Mouse (Mus musculus): ENCODE data around the gene Gpr19. TPM values are rescaled to one million over a fixed set of nuclear protein-coding genes. Genes with fewer than 3 reads are reported as not detected.

Gene Gpr19
- polyA plus RNA-seq, 1 experiment from 2014 or later, result 12.1 TPM

DNA sequence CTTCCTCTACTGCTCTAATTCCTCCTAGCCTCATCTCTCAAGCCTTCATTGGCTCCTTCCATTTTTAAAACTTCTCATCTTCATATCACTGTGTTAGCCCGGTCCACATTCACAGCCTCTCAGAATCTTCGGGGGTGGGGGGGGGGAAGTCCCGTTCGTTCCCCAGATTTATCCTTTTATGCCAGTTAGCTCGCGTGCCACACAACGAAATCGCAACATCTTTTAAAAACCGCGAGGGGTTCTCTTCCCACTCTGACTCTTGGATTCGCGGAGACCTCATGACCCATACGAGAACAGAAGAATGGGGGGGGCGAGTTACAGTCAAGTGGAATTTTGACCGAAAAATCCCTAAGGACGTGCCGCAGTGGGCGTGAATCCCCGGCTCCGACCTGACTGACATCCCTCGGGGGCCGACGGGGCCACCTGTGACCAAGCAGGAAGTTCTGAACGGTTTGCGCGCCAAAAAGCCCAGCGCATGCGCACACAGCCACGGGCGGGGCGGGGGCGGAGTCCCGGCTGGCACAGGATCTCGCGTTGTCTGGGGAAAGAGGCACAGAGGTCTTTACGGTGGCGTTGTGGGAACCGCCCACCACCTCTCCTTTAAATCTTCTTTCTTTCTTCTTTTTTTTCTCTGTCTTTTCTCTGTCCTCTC lies 809 bp downstream of the Gpr19 start:
- Histone ChIP-seq H3K4me3 (ENCODE audit: low read length) (peak overlapping the region; percentile 55), H3K4me1 (ENCODE audit: control insufficient read depth, insufficient read depth, low read length) (peaks cover 6% of the 10 kb centered on the region; the same call in 1 of the 2 replicates), H3K36me3 (ENCODE audit: control insufficient read depth, insufficient read depth, low read length) (no peaks in the 10 kb centered on the region), H3K9ac (ENCODE audit: low read depth, low read length) (peak overlapping the region; percentile 86), H3K9me3 (ENCODE audit: control insufficient read depth, low read length) (no peaks in the 10 kb centered on the region), H3K4me2 (replicated peaks; ENCODE audit: low read depth, low read length) (peak overlapping the region; percentile 70), H3K27ac (ENCODE audit: low read depth, low read length) (peak overlapping the region; percentile 100), H3K27me3 (ENCODE audit: control insufficient read depth, insufficient read depth, low read length) (no peaks in the 10 kb centered on the region)
- ATAC-seq (ENCODE audit: low FRiP score, low TSS enrichment), result peak; percentile 95
- 1% methylated on average over 38 of the region's 38 CpGs for WGBS

DNA sequence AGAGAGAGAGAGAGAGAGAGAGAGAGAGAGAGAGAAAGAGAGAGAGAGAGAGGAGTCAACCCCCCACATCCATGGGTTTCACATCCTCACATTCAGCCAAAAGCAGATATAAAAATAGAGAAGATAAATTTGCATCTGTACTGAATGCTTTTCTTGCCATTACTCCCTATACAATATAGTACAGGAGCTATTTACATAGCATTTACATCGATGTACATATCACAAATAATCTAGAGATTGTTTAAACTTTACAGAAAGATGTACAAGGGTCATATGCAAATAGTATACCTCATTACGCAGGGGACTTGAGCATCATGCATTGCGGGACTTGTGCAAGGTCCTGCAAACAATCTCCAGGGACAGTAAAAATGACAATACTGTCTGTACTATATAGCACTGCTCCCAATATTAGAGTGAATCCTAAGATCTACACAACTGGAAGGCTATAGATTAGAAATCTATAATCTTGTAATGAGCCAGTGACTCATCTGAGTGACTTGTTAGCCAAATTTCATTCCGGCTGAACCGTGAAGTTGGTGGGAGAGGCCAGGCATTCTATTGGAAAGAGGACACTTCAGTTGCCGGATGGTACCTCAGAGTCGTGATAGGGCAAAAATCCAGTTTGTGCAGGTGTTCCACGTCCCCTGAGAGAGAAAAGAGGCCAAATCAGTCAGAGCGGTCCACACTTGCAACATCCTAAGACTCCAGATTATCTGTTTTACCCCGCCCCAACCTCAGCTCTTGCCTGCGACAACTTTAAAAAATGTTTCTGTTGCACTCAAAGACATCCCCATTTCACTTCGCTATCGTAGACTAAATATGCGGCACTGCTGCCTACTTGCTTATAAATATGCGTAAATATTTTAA lies 1.6 kb downstream of the Gpr19 start:
- WGBS, result 53% methylated on average over 15 of the region's 15 CpGs
- H3K9ac ChIP-seq (ENCODE audit: low read depth, low read length), result peak overlapping the region; percentile 86
- no peaks in the 10 kb centered on the region for H3K9me3 ChIP-seq (ENCODE audit: control insufficient read depth, low read length)
- H3K27ac ChIP-seq (ENCODE audit: low read depth, low read length), result no peak overlapping the region
- no peaks in the 10 kb centered on the region for H3K36me3 ChIP-seq (ENCODE audit: control insufficient read depth, insufficient read depth, low read length)
- peak overlapping the region; percentile 55 for H3K4me3 ChIP-seq (ENCODE audit: low read length)
- H3K4me2 ChIP-seq (replicated peaks; ENCODE audit: low read depth, low read length), result peak overlapping the region; percentile 70
- peaks cover 6% of the 10 kb centered on the region; the same call in 1 of the 2 replicates for H3K4me1 ChIP-seq (ENCODE audit: control insufficient read depth, insufficient read depth, low read length)
- no peak for ATAC-seq (ENCODE audit: low FRiP score, low TSS enrichment)
- no peaks in the 10 kb centered on the region for H3K27me3 ChIP-seq (ENCODE audit: control insufficient read depth, insufficient read depth, low read length)

DNA sequence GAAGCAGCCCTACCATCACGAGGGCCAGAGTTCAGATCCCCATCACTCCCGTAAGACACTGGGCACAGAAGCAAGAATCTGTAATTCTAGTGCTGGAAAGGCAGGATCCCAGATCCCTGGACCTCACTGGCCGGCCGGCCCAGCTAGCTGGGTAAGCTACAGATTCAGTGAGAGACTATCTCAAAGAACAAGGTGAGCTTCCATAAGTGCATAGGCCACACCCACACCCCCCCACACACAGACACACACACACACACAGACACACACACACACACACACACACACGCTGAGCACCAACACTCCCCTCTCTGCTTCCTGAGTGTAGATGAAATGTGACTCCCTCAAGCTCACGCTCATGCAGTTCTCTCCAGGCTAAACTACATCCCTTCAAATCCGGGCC lies 7.9 kb downstream of the Gpr19 start:
- Histone ChIP-seq H3K27me3 (ENCODE audit: control insufficient read depth, insufficient read depth, low read length) (no peaks in the 10 kb centered on the region), H3K4me2 (replicated peaks; ENCODE audit: low read depth, low read length) (no peak overlapping the region), H3K4me3 (ENCODE audit: low read length) (no peak overlapping the region), H3K27ac (ENCODE audit: low read depth, low read length) (no peak overlapping the region), H3K36me3 (ENCODE audit: control insufficient read depth, insufficient read depth, low read length) (no peaks in the 10 kb centered on the region), H3K4me1 (ENCODE audit: control insufficient read depth, insufficient read depth, low read length) (no peaks in the 10 kb centered on the region), H3K9ac (ENCODE audit: low read depth, low read length) (no peak overlapping the region), H3K9me3 (ENCODE audit: control insufficient read depth, low read length) (no peaks in the 10 kb centered on the region)
- 70% methylated on average over 7 of the region's 7 CpGs for WGBS
- ATAC-seq (ENCODE audit: low FRiP score, low TSS enrichment), result no peak

DNA sequence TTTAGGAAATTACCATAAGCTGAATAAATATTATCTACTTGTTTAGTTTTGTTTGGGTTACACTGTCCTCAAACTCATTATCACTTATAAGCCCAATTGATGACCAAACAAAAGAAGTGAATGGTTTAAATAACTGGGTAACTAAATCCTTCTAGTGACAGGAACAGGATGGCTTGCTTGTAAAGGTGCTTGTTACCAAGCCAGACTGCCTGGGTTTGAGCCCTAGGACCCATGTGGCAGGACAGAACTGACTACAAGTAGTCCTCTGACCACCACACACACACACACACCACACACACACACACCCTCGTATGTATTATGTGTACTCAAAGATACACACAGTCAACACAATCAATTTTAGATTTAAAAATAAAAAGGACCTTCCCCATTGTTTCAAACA lies 8.6 kb downstream of the Gpr19 start:
- H3K9me3 ChIP-seq (ENCODE audit: control insufficient read depth, low read length), result no peaks in the 10 kb centered on the region
- 75% methylated on average over 1 of the region's 1 CpGs for WGBS
- no peak overlapping the region for H3K4me3 ChIP-seq (ENCODE audit: low read length)
- H3K27me3 ChIP-seq (ENCODE audit: control insufficient read depth, insufficient read depth, low read length), result no peaks in the 10 kb centered on the region
- no peaks in the 10 kb centered on the region for H3K36me3 ChIP-seq (ENCODE audit: control insufficient read depth, insufficient read depth, low read length)
- no peak overlapping the region for H3K9ac ChIP-seq (ENCODE audit: low read depth, low read length)
- no peak for ATAC-seq (ENCODE audit: low FRiP score, low TSS enrichment)
- H3K4me2 ChIP-seq (replicated peaks; ENCODE audit: low read depth, low read length), result no peak overlapping the region
- no peak overlapping the region for H3K27ac ChIP-seq (ENCODE audit: low read depth, low read length)
- no peaks in the 10 kb centered on the region for H3K4me1 ChIP-seq (ENCODE audit: control insufficient read depth, insufficient read depth, low read length)

DNA sequence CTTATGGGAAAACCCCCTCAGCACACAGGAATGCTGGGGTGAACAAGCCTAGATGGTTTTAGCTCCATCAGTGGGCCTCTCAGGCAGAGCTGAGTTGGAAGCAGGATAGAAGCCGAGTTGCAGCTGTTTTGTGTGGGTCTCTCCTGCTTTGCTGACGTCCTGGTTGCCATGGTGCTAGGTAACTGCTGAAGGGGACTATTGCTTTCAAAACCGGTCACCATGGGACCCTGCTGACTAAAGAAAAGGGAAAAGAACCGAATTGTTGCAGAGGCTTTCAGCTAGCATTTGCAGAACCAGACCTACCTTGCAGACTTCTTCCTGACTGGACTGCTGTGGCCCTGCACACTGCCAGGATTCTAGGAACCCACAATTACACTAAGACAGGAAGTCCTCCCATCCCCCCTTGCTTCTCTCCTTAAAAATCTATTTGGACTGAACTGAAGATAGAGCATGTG lies 9.8 kb downstream of the Gpr19 start:
- Histone ChIP-seq H3K9me3 (ENCODE audit: control insufficient read depth, low read length) (no peaks in the 10 kb centered on the region), H3K4me1 (ENCODE audit: control insufficient read depth, insufficient read depth, low read length) (no peaks in the 10 kb centered on the region), H3K27ac (ENCODE audit: low read depth, low read length) (no peak overlapping the region), H3K27me3 (ENCODE audit: control insufficient read depth, insufficient read depth, low read length) (no peaks in the 10 kb centered on the region), H3K4me2 (replicated peaks; ENCODE audit: low read depth, low read length) (no peak overlapping the region), H3K4me3 (ENCODE audit: low read length) (no peak overlapping the region), H3K36me3 (ENCODE audit: control insufficient read depth, insufficient read depth, low read length) (no peaks in the 10 kb centered on the region), H3K9ac (ENCODE audit: low read depth, low read length) (no peak overlapping the region)
- WGBS, result 6% methylated on average over 4 of the region's 4 CpGs
- no peak for ATAC-seq (ENCODE audit: low FRiP score, low TSS enrichment)

DNA sequence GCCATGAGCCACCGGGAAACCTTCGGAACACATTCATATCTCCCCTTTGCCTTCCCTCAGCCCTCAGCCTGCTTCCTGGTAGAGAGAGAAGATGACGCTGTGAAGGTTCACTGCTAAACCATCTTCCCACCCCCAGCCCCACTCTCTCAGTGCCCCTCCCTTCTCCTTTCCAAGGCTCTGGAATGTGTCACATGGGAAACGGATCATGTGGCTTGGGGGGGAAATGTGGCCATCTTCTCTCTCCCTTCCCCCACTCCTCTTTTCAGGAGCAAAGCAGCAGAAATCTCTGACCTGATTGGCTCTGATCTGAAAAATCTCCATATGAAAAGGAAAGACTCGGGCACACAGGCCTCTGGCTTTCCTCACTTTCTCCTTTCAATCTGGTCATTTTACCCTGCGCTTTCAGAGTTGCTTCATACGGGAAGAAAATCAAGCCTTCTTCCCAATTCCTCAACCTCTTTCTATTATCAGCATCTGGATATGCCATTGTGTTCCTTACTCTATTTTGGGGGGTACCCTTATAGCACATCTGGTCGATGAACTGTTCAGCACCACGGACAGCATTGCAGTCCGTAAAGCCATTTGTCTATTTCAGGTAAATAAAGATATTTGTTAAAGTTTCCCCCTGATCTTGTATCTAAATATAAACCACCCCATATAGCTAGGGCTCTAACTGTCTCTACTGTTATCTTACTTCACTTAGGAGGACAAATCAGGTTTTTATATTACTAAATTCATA lies 10.5 kb downstream of the Gpr19 start:
- Histone ChIP-seq H3K27ac (ENCODE audit: low read depth, low read length) (no peak overlapping the region), H3K4me2 (replicated peaks; ENCODE audit: low read depth, low read length) (peak overlapping the region; percentile 30), H3K27me3 (ENCODE audit: control insufficient read depth, insufficient read depth, low read length) (no peaks in the 10 kb centered on the region), H3K4me1 (ENCODE audit: control insufficient read depth, insufficient read depth, low read length) (no peaks in the 10 kb centered on the region), H3K36me3 (ENCODE audit: control insufficient read depth, insufficient read depth, low read length) (no peaks in the 10 kb centered on the region), H3K9me3 (ENCODE audit: control insufficient read depth, low read length) (no peaks in the 10 kb centered on the region), H3K4me3 (ENCODE audit: low read length) (peak overlapping the region; percentile 19), H3K9ac (ENCODE audit: low read depth, low read length) (no peak overlapping the region)
- WGBS, result 3% methylated on average over 10 of the region's 10 CpGs
- peak; percentile 57; the same call in 1 of the 2 replicates for ATAC-seq (ENCODE audit: low FRiP score, low TSS enrichment)

DNA sequence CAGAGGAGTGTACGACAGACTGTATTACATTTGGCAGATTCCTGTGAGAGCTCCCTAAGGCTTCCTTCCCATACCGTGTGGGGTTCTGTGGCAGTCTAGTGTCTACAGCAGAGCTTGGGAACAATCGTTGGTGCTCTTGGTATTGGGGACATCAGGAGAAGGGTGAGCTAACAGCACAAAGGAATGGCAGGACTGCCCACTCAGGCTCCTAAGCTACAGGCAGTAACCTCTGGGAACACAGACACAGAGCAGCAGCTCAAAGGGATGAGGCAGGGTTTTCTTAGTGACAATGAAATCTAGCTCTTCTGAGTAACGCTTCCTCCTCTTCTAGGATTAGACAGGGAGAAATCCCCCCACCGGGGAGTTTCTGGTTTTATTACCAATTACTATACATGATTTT lies 11.4 kb downstream of the Gpr19 start:
- Histone ChIP-seq H3K36me3 (ENCODE audit: control insufficient read depth, insufficient read depth, low read length) (no peaks in the 10 kb centered on the region), H3K4me3 (ENCODE audit: low read length) (no peak overlapping the region; the same call in 1 of the 2 replicates), H3K4me1 (ENCODE audit: control insufficient read depth, insufficient read depth, low read length) (no peaks in the 10 kb centered on the region), H3K4me2 (replicated peaks; ENCODE audit: low read depth, low read length) (no peak overlapping the region), H3K27ac (ENCODE audit: low read depth, low read length) (no peak overlapping the region), H3K27me3 (ENCODE audit: control insufficient read depth, insufficient read depth, low read length) (no peaks in the 10 kb centered on the region), H3K9ac (ENCODE audit: low read depth, low read length) (no peak overlapping the region), H3K9me3 (ENCODE audit: control insufficient read depth, low read length) (no peaks in the 10 kb centered on the region)
- ATAC-seq (ENCODE audit: low FRiP score, low TSS enrichment), result no peak
- WGBS, result 43% methylated on average over 5 of the region's 5 CpGs

DNA sequence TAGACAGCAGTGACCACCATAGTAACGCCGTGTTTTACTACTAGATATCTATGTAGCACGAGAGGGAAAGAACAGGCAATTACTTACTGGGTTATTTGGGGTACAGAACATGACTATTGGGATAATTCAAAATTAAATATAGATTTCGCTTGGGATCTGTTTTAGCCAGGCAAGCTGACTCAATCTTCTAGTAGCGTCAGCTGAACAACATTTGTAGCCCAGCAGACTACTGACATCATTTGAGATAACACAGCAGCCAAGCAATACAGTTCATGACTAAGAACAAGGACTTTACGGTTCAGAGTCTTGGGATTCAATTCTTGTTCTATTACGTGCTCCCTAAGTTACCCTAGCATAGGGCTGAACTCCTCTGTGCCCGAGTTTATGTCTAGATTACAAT lies 11.9 kb downstream of the Gpr19 start:
- H3K4me3 ChIP-seq (ENCODE audit: low read length), result no peak overlapping the region
- no peaks in the 10 kb centered on the region for H3K27me3 ChIP-seq (ENCODE audit: control insufficient read depth, insufficient read depth, low read length)
- no peaks in the 10 kb centered on the region for H3K9me3 ChIP-seq (ENCODE audit: control insufficient read depth, low read length)
- no peak overlapping the region for H3K27ac ChIP-seq (ENCODE audit: low read depth, low read length)
- H3K4me1 ChIP-seq (ENCODE audit: control insufficient read depth, insufficient read depth, low read length), result no peaks in the 10 kb centered on the region
- 88% methylated on average over 8 of the region's 8 CpGs for WGBS
- H3K4me2 ChIP-seq (replicated peaks; ENCODE audit: low read depth, low read length), result no peak overlapping the region
- no peak overlapping the region for H3K9ac ChIP-seq (ENCODE audit: low read depth, low read length)
- ATAC-seq (ENCODE audit: low FRiP score, low TSS enrichment), result no peak
- H3K36me3 ChIP-seq (ENCODE audit: control insufficient read depth, insufficient read depth, low read length), result no peaks in the 10 kb centered on the region
